Mouse (Mus musculus) testis, postnatal 10 days (tissue): Measurements from ENCODE around the gene Ttc23.

Experiments
- DNase-seq: peaks from one replicate; pipeline ENCODE4 v3.0.0; 2021; ENCODE audit warnings: low spot score

Ttc23 gene

DNA sequence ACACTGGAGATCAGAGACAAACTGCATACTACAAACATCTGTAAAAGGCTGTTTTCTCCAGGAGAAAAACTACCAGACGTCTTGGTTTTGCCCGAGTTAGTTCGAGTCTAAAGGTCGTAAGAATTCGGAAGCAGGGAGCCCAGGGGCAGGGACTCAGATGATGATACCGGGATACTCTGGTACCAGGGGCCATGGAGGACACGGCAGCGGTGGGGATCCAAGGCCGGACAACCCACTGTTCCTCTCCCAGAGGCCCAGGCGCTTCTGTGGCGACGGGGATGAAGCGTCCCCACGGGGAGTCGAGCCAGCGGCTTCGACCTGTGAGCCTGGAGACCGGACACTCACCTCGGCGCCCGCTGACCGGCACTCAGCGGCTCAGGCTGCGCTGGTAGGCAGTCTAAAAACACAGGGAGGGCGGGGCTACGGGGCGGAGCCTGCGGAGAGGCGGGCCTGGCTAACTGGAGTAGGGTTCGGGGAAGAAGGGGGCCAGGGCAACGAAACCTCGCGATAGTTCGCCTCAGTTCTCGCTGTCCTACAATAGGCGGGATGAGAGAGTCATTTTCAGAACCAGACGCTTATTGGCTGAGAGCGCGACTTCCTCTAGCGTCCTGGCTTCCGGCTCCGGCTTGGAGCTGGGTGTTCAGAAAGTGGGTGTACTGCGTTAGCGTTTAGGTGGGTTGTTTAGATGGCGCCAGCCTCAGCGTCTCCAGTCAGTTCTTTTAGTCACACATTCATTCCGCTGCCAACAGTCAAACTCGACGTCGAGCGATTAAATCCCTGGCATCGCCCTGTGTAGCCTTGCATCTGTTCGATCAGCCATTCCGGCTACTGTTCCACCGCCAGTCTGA lies 2.2 kb upstream of the Ttc23 start, which contains the start of gene Lrrc28:
Lrrc28 (minus strand) TSS at position 436 of the 848 bp plus-strand sequence.
- peak; percentile 100 for DNase-seq

- DNase-seq, result no peak
These were observed 1.6 kb upstream of the Ttc23 start for GRCm38 (mm10) chr7:67645681-67646014.

- DNase-seq, result no peak
These were observed 1.1 kb upstream of the Ttc23 start for GRCm38 (mm10) chr7:67646131-67646530.

DNA sequence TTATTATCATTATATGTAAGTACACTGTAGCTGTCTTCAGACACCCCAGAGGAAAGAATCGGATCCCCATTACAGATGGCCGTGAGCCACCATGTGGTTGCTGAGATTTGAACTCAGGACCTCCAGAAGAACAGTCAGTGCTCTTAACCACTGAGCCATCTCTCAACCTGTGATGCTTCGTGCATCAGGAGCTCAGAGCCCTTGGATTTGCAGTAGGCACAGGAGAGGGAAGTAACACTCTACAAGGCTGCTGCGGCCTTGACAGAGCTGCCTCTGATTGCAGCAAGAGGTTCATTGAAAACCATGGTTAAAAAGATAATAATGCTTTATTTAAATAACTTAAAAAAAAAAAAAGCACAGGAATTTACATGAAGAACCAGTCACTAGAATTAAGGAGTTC lies 1.2 kb downstream of the Ttc23 start:
- DNase-seq, result no peak

- no peak for DNase-seq
These were observed 5.0 kb downstream of the Ttc23 start for GRCm38 (mm10) chr7:67652211-67652610.

DNA sequence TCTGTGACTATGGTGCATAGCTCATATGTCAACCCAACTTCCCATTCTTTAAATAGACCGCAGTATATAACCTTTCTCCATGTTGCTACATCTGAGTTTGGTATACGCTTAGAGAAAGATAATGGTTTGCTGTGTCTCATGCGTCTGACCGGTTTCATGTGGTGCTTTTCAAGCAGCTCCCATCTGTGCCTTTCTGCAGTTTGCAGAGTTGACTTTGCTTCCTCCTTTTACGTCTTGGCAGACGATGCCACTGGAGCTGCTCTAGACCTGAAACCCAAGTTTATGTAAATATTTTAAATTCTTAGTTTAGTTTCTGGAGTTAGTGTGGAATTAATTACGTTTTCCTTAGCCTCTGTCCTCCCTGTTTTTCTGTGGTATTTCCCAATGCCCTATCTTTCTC lies 7.5 kb downstream of the Ttc23 start:
- DNase-seq, result no peak

- DNase-seq, result no peak
These were observed 8.0 kb downstream of the Ttc23 start for GRCm38 (mm10) chr7:67655186-67655585.

GRCm38 (mm10) chr7:67658110-67658509 lies 10.9 kb downstream of the Ttc23 start:
- no peak for DNase-seq

DNA sequence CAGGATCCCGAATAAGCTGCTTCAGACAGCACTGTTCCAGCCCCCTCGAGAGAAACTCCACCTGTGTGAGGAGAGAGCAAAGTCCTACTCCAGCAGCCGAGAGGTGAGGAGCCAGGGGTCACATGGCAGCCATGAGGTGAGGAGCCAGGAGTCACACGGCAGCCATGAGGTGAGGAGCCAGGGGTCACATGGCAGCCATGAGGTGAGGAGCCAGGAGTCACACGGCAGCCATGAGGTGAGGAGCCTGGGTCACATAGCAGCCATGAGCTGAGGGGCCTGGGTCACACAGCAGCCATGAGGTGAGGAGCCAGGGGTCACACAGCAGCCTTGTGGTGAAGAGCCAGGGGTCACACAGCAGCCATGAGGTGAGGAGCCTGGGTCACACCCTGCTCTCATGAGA lies 15.2 kb downstream of the Ttc23 start:
- DNase-seq, result no peak

- DNase-seq, result no peak
These were observed 16.9 kb downstream of the Ttc23 start for GRCm38 (mm10) chr7:67663981-67664694.

GRCm38 (mm10) chr7:67670965-67671364 lies 23.8 kb downstream of the Ttc23 start:
- DNase-seq, result no peak

DNA sequence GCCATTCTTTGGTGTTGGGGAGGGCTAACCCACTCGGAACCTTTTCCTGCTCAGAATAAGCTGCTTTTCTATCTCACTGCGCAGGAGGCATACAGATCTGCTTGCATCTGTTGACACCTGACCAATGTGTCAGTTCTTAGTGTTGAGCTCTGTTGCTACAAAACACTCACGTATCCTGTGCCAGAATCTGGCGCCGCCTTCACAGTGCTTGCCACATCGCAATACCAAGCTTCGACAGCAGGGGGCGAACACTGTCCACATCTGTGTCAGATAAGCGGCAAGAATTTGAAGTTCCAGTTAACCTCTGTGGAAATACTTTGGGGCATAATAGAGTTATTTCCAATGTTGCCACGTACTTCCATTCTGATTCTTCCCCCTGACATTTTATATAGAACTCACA lies 25.4 kb downstream of the Ttc23 start:
- DNase-seq, result peak; percentile 99

DNA sequence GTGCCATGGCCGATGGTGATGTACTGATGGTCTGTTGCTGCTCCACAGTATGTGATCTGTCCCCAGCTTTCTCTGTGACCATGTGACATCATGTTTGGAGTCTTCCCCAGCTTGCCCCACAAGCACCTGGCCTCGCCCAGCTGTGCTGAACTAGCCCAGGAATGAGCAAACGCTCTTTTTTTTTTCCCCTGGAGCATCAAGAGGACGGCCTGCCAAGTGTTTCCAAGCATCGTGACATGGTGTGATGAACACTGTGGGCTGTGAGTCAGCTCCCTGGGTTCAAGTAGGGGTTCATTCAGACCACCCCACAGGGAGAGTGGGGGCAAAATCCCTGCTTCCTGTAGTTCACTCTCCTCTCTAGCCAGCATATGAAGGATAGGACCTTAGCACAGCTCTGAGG lies 26.4 kb downstream of the Ttc23 start:
- no peak for DNase-seq

DNA sequence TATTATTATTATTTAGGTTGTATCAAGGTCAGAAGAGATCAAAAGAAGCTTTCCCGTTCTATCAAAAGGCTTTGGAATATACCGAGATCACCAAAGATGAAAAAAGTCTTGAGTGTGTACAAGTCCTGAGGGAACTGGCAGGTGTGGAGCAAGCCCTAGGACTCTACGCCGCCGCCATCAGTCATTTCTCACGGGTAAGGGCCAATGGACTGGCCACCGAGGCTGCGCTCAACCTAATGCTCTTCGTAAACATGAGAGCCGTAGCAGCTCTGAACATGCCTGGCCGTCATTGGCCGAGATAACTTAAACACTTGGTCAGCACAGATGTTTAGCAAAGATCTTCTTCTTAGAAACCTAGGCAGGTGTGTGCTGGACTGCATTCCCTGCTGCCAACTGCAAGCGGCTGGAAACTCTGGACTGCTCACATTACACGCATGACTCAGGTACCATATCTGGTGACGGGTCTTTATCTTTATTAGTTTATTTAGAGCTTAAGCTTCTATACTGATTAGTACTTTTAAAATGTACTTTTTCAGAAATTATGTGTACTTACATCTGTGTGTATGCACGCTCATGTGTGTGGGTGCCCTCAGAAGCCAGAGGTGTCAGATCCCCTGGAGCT lies 31.8 kb downstream of the Ttc23 start:
- no peak for DNase-seq

DNA sequence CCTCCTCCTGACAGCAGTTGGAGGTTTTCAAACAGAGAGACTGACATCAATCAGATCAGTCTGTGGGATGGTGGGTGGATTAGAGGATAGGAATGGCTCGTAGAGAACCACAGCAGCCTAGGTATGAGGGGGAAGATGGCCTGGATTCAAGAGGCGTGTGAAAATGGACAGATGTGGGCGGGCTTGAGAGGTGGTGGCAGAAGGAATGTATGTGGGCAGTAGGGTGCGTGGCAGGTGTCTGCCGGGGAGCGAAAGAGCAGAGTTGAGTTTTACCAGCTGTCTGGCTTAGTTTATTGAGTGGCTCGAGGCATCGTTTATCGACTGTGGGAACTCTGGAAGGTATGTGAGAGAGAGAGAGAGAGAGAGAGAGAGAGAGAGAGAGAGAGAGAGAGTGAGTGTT lies 33.9 kb downstream of the Ttc23 start:
- no peak for DNase-seq

GRCm38 (mm10) chr7:67683006-67683405 lies 35.8 kb downstream of the Ttc23 start:
- DNase-seq, result no peak

DNA sequence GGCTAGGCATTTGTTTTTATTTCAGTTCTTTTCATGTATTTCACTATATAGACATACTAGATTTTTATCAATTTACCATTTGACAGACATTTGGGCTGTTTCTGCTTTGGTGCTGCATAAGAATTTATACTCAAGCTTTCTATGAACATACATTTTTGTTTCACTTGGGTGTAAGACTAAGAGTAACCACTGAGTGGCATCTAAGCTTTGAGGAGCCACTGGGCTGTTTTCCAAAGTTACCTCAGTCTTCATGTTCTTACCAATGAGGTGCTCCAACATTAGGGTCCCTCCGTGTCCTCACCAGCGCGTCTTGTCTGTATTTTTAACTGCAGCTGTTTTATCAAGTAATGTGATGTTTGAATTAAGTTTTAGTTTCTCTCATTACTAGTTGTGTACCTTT lies 39.3 kb downstream of the Ttc23 start:
- DNase-seq, result no peak

DNA sequence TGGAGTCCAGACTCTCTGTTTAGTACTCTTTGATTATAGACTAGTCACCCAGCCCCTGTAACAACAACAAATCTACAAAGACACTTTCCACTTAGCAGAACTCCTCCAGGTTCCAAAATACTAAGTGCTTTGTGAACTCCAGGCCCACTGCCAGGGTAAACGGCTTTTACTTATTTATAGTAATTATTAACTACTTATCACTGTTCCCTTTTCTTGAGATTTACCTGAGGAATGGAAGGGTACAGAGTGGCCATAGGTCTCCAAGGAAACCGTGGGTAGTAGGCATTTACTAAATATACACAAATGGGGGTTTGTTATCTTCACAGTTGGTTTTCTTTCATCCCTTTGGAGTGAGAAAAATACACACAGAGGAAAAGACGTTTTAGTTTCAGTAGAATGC lies 41.1 kb downstream of the Ttc23 start:
- no peak for DNase-seq

DNA sequence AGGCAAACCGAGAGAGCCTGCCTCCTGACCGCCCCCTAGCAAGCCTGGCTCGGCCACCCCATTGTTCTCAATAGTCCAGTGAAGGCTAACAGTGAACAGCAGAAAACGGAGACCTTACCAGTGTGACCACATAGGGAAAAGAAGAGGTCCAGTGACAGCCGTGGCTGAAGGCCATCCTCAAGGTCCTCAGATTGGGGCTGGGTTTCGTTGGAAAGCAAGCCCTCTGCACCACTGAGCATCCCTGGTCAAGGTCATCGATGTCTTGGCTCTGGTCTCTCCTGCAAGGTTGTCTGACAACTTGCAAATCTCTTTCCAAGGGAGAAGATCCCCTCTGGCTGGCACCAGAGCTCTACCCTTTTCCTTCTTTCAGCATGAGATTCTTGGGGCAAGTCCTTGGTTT lies 42.6 kb downstream of the Ttc23 start:
- no peak for DNase-seq

GRCm38 (mm10) chr7:67691036-67691435 lies 43.8 kb downstream of the Ttc23 start:
- no peak for DNase-seq

DNA sequence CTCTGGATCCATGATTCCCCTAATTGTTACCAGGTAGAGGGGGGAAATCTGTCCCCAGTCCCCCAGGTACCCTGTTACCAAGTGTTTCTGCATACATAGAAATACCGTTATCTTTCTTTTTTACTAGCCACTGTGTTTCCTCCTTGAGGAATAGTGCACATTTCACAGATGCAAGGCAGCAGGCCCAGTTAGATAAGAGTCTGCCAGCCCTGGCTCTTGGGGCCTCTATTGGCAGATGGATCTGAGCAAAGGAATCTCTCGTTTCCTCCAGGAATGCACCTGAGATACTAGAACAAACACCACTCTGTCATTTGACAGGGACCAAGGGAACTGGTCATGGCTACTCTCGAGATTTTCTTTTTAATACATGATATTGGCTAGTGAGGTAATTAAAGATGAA lies 44.9 kb downstream of the Ttc23 start:
- peak; percentile 66 for DNase-seq

GRCm38 (mm10) chr7:67692791-67693538 lies 45.8 kb downstream of the Ttc23 start:
- DNase-seq, result no peak
